Mouse (Mus musculus) embryonic facial prominence, embryonic 12.5 days (tissue): ENCODE measurements around the gene Hddc2. TPM values are rescaled to one million over a fixed set of nuclear protein-coding genes. Genes with fewer than 3 reads are reported as not detected.

Experiments used
- ATAC-seq: fragments of 200-750 bp; cut with Nextera tagmentation; 2 replicates; pipeline ENCODE4 v1.8.0; 2017; ENCODE audit not compliant: insufficient number of reproducible peaks, insufficient read depth, low FRiP score, low TSS enrichment
- H3K27ac ChIP-seq: fragments of 300-500 bp; sonication (generic); 2 replicates; pipeline ENCODE4 v1.5.1; 2016; ENCODE audit warnings: mild to moderate bottlenecking
- H3K27me3 ChIP-seq: fragments of 300-500 bp; sonication (generic); 2 replicates; pipeline ENCODE4 v1.6.1; 2016; ENCODE audit warnings: mild to moderate bottlenecking, moderate library complexity
- H3K36me3 ChIP-seq: fragments of 300-500 bp; sonication (generic); 2 replicates; pipeline ENCODE4 v1.6.1; 2016; ENCODE audit warnings: mild to moderate bottlenecking
- H3K4me1 ChIP-seq: fragments of 300-500 bp; sonication (generic); 2 replicates; pipeline ENCODE4 v1.6.1; 2016
- H3K4me2 ChIP-seq: fragments of 300-500 bp; sonication (generic); replicated peaks from 2 replicates; pipeline ENCODE4 v1.6.1; 2016; ENCODE audit warnings: mild to moderate bottlenecking, moderate library complexity
- H3K4me3 ChIP-seq: fragments of 300-500 bp; sonication (generic); 2 replicates; pipeline ENCODE4 v1.5.1; 2016; ENCODE audit warnings: mild to moderate bottlenecking
- H3K9ac ChIP-seq: fragments of 300-500 bp; sonication (generic); 2 replicates; pipeline ENCODE4 v1.6.1; 2016; ENCODE audit warnings: mild to moderate bottlenecking, moderate library complexity
- H3K9me3 ChIP-seq: fragments of 300-500 bp; sonication (generic); 2 replicates; pipeline ENCODE4 v1.6.1; 2016; ENCODE audit warnings: mild to moderate bottlenecking, moderate library complexity
- WGBS: fragments of 180-500 bp; shearing (Covaris S2); methylation state at CpG from one replicate; pipeline ENCODE4 v1.1.7; 2016; 5-methylcytosine and 5-hydroxymethylcytosine counted together
- polyA plus RNA-seq: library from polyadenylated mRNA; unstranded; fragments of >200 nt; fragmentation: Nextera tagmentation; extraction: Ambion mirVana; gene quantifications from 2 replicates; pipeline ENCODE4 v1.2.1, GENCODE M21; 2016

Hddc2 gene
- polyA plus RNA-seq, 1 experiment from 2014 or later = 90.1 TPM

DNA sequence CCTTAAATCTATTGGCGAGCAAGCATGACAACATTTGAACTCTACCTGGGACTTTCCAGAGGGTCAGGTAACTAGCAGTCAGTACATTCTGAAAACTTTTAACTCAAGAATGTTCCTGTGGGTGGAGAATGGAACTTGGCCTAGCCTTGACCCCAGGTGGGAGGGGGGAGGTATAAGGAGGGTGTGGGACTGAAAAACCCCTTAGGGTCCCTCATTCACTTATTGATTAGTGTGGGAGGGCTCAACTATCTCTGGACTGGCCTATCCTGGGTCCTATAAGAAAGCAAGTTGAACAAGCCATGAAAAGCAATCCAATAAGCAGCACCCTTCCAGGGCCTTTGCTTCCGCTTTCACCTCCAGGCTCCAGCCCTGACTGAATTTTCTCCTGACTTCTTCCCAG lies 9.7 kb upstream of the Hddc2 start:
- H3K9me3 ChIP-seq = no peaks in the 10 kb centered on the region
- no peak overlapping the region for H3K9ac ChIP-seq
- H3K4me3 ChIP-seq = no peak overlapping the region
- WGBS = 93% methylated on average over 2 of the region's 2 CpGs
- no peak overlapping the region for H3K4me2 ChIP-seq
- H3K4me1 ChIP-seq = peaks cover 8% of the 10 kb centered on the region; the same call in 1 of the 2 replicates
- no peaks in the 10 kb centered on the region for H3K36me3 ChIP-seq
- no peaks in the 10 kb centered on the region for H3K27me3 ChIP-seq
- no peak overlapping the region for H3K27ac ChIP-seq
- ATAC-seq = no peak

DNA sequence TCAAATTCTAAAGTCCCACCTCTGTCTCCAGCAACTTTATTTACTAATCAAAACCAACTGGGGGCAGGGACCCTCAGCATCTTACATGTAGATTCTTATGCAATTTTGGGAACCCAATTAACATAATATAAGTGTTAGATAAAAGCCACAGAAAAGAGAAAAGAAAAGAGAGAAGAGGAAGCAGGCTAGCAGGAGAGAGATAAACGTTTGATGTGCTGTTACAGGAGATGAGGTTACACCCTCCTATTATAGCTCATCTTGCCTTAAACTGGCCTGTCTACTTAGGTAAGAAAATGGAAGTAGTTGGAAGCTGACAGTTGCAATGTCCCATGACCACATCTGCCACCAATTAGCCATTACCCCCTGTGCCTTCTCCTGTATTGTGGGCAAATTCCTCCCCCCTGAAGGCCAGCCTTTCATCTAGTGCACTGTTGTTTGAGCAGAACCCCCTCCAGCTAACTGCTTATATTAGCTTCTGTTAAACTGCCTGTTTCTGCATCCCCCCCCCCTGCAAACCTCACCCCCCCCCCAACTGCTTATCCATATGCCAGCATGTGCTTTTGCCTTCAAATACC lies 6.1 kb upstream of the Hddc2 start:
- H3K4me1 ChIP-seq = peaks cover 8% of the 10 kb centered on the region; the same call in 1 of the 2 replicates
- H3K4me3 ChIP-seq = no peak overlapping the region
- no peak overlapping the region for H3K4me2 ChIP-seq
- ATAC-seq = no peak
- no peaks in the 10 kb centered on the region for H3K36me3 ChIP-seq
- WGBS = 7% methylated on average over 1 of the region's 1 CpGs
- H3K27me3 ChIP-seq = no peaks in the 10 kb centered on the region
- H3K9me3 ChIP-seq = no peaks in the 10 kb centered on the region
- no peak overlapping the region for H3K9ac ChIP-seq
- H3K27ac ChIP-seq = no peak overlapping the region

DNA sequence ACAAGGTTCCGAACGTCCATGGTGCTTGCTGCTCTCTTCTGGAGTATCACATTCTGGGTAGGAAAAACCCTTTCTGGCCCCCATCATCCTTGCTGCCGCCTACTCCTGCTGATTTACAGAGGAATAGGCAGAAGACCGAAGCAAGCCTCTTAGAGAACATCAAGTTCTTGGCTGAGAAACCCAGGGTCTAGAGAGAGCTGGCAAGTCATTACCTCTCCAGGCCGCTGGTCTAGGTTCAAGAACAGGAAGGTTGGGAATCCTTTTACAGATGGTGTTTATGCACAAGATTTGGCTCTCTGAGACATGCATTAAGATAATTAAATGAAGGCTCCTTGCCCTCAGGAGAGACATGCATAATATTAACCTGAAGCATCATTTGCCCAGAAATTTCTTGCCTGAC lies 5.3 kb downstream of the Hddc2 start:
- H3K4me1 ChIP-seq = peaks cover 6% of the 10 kb centered on the region; the same call in 1 of the 2 replicates
- H3K9me3 ChIP-seq = no peaks in the 10 kb centered on the region
- peaks cover 30% of the 10 kb centered on the region for H3K36me3 ChIP-seq
- ATAC-seq = no peak
- H3K4me2 ChIP-seq = no peak overlapping the region
- 86% methylated on average over 5 of the region's 5 CpGs for WGBS
- H3K27ac ChIP-seq = no peak overlapping the region
- H3K27me3 ChIP-seq = no peaks in the 10 kb centered on the region
- no peak overlapping the region for H3K9ac ChIP-seq
- no peak overlapping the region for H3K4me3 ChIP-seq

DNA sequence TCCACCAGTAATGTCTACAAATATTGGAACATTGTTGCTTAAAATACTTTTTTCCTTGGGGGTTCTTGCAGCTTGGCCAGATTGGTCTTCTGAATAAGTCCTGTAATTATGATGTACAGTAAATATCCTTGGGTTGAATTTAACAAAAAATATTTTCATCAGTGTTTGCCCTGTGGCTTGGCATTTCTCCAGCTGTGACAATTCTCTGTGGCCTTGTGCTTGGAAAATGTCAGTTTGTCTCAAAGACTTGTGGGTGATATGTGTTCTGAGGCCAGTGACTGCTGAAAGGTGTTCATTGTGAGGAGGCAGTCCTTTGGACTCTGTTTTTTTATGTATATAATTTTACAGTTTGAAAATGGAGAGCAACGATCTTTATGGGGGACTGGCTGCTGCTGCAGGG lies 16.3 kb downstream of the Hddc2 start:
- 81% methylated on average over 1 of the region's 1 CpGs for WGBS
- Histone ChIP-seq H3K9ac (no peak overlapping the region), H3K4me1 (no peaks in the 10 kb centered on the region), H3K4me3 (no peak overlapping the region), H3K9me3 (no peaks in the 10 kb centered on the region), H3K4me2 (no peak overlapping the region), H3K36me3 (peaks cover 19% of the 10 kb centered on the region; the same call in 1 of the 2 replicates), H3K27me3 (no peaks in the 10 kb centered on the region), H3K27ac (no peak overlapping the region)
- ATAC-seq = no peak

DNA sequence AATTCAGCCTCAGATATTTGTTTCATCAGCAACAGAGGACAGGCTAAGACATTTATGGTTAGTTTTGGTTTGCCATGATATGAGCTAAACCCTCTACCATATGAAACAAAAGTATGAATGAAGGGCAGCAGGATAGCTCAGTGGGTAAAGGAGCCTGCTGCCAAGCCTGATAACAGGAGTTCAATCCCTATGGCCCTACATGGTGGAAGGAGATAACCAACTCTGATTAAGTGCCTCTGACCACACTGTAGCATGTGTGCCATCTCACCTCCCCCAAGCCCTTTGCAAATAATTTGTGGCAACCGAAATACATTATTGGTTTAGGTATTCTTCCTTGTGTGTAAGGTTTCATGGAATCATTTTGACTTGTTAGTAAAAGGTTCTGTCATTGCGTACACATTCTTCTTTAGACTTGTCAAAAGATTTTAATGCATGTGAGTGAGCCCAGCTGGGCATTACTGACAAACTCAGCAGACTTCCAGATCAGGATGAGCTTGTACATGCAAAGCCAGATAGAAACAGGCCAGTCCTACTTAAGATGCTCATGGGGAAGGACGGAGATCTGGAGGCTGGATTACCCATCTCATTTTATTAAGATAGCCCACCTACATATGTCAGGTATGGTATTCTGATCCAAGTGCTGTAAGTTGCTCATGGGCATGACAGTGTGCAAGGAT lies 17.2 kb downstream of the Hddc2 start:
- WGBS = 90% methylated on average over 3 of the region's 3 CpGs

DNA sequence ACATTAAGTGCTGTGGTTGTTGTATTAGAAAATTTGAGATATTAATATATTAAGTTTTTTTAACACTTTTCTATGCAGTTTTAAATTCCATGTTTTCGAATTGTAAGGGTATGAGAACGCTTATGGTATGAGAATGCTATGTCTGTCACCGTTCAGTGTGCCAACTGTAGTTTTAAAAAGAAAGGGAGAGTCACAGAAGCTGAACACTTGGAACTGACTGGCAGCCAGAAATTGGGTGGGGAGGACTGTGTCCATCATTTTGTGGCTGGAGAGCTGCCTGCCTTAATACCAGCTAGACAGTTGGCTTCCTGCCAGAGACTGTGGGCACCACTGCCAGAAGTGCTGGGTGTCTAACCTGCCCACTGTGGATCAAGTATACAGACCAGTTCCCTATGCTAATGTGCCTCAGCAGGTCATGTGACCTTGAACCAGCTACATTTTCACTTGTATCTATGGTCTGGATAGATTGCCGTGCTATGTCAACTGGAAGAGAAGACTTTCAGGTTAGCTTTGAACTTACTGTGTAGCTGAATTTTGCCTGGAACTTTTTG lies 18.1 kb downstream of the Hddc2 start:
- WGBS = 83% methylated on average over 4 of the region's 4 CpGs
- Histone ChIP-seq H3K9ac (no peak overlapping the region), H3K27me3 (no peaks in the 10 kb centered on the region), H3K36me3 (peaks cover 11% of the 10 kb centered on the region; the same call in 1 of the 2 replicates), H3K9me3 (no peaks in the 10 kb centered on the region), H3K4me2 (no peak overlapping the region), H3K27ac (no peak overlapping the region), H3K4me1 (no peaks in the 10 kb centered on the region), H3K4me3 (no peak overlapping the region)
- ATAC-seq = no peak

More for the DNA sequence above, 17.2 kb downstream of the Hddc2 start:
- Histone ChIP-seq H3K4me2 (no peak overlapping the region), H3K9me3 (no peaks in the 10 kb centered on the region), H3K36me3 (peaks cover 19% of the 10 kb centered on the region; the same call in 1 of the 2 replicates), H3K4me1 (no peaks in the 10 kb centered on the region), H3K9ac (no peak overlapping the region), H3K4me3 (no peak overlapping the region), H3K27me3 (no peaks in the 10 kb centered on the region), H3K27ac (no peak overlapping the region)
- ATAC-seq = no peak

DNA sequence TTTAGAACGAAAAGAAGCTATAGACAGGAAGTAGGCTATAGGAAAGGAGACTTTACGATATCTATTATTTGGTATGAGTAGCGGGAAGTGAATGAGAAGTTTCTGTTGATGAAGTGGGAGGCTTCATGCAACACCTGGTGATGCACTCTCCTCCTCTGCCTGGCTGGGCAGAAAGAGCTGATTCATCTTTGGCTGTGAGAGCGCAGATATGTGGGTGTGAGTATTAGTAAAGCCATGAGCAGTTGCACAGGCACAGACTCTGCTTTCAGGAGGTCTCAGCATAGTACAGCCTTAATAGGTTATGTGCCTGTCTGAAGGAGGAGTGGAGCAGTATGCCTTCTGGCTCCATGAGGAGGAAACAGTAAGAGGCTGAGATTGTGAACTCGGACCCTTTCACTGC lies 23.2 kb downstream of the Hddc2 start:
- 85% methylated on average over 5 of the region's 5 CpGs for WGBS
- no peaks in the 10 kb centered on the region for H3K4me1 ChIP-seq
- H3K36me3 ChIP-seq = no peaks in the 10 kb centered on the region
- H3K4me2 ChIP-seq = no peak overlapping the region
- H3K27me3 ChIP-seq = no peaks in the 10 kb centered on the region
- H3K27ac ChIP-seq = no peak overlapping the region
- H3K9me3 ChIP-seq = no peaks in the 10 kb centered on the region
- no peak overlapping the region for H3K4me3 ChIP-seq
- no peak for ATAC-seq
- H3K9ac ChIP-seq = no peak overlapping the region

DNA sequence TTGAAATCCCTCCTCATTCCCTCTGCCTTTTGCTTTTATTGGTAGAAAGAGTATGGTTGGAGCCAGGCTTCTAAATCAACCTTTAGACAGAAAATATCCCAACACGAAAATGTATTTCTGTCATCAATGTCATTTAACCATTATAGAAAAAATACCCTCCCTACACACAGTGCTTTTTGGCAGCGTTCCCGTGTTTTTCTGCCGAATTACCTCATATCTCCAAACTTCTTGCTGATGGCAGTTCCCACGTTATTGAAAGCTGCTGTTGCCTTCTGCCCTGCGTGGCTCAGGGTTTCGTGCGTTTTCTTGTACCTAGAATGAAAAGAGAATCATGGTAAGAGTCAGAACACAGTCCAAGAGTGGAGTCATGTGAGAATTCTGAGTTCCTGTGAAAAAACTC lies 33.2 kb downstream of the Hddc2 start:
- no peak overlapping the region for H3K27ac ChIP-seq
- no peaks in the 10 kb centered on the region for H3K27me3 ChIP-seq
- H3K4me1 ChIP-seq = no peaks in the 10 kb centered on the region
- WGBS = 80% methylated on average over 8 of the region's 8 CpGs
- no peaks in the 10 kb centered on the region for H3K36me3 ChIP-seq
- H3K4me3 ChIP-seq = no peak overlapping the region
- H3K9ac ChIP-seq = no peak overlapping the region
- no peak for ATAC-seq
- H3K9me3 ChIP-seq = no peaks in the 10 kb centered on the region
- H3K4me2 ChIP-seq = no peak overlapping the region

DNA sequence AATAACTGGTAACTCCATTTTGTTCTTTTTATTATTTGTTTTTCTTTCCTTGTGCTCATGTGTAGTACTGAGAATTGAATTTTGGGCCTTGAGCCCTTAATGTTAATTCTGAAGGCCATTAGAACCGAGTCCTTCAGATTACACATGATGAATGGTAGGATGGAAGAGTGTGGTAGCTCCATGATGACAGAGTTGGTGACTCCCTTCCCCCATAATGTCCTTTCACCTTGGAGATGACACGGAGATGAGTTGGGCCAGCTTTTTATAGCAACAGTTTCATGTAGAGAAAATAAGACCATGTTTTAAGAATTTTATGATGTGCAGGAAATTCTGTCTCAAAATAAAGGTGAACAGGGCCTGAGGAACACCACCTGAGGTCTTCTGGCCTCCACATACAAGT lies 37.9 kb downstream of the Hddc2 start:
- Histone ChIP-seq H3K27me3 (no peaks in the 10 kb centered on the region), H3K27ac (no peak overlapping the region), H3K9ac (no peak overlapping the region), H3K4me2 (no peak overlapping the region), H3K36me3 (no peaks in the 10 kb centered on the region), H3K4me3 (no peak overlapping the region), H3K4me1 (no peaks in the 10 kb centered on the region), H3K9me3 (no peaks in the 10 kb centered on the region)
- ATAC-seq = no peak
- WGBS = 88% methylated on average over 2 of the region's 2 CpGs

DNA sequence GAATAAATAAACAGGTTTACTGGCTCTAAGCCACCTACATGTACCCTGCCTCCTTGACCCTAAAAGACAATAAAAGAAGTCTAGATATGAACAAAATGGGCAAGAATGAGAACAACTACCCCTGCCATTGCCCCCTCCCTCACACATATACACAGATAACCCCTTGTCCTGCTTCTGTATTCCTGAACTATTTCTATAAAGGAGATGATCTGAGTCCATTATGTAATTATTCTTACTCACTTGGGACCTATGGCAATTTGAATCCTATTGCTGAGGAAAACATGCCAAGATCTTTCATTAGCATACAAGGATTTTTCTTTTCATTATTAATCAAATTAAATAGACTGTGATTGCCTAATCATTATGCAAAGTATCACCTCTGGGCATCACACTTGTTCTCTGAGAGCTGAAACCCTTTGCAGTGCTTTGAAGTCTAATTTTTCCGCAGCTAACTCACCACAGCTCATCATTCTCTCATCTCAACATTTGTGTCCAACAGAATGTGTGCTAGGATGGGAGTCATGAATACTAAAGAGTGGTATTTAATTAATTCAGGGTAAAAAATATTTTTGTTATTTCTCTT lies 39.8 kb downstream of the Hddc2 start:
- Histone ChIP-seq H3K4me1 (no peaks in the 10 kb centered on the region), H3K27me3 (no peaks in the 10 kb centered on the region), H3K27ac (no peak overlapping the region), H3K4me3 (no peak overlapping the region), H3K36me3 (no peaks in the 10 kb centered on the region), H3K9ac (no peak overlapping the region), H3K9me3 (no peaks in the 10 kb centered on the region), H3K4me2 (no peak overlapping the region)
- ATAC-seq = no peak
- WGBS = 85% methylated on average over 1 of the region's 1 CpGs

DNA sequence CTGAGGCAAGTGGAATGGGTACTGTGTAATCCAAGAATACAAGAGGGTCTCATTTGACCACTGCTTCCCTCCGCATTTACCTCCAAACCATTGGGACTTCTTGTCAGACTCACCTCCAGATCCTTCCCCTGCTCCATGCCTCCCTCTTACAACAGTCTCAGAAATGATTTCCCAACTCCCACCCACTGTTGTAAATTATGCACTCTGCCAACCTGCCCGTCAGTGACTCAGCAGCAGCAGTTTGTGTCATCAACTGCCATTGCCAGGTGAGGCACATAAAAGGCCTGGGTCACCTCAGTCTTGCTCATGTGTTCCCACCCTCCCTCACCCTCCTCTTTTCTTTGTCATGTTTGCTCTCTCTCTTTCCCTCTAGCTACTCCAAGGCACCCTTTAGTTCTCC lies 41.0 kb downstream of the Hddc2 start:
- no peaks in the 10 kb centered on the region for H3K36me3 ChIP-seq
- no peak overlapping the region for H3K4me3 ChIP-seq
- ATAC-seq = no peak
- H3K27ac ChIP-seq = no peak overlapping the region
- H3K9ac ChIP-seq = no peak overlapping the region
- no peaks in the 10 kb centered on the region for H3K4me1 ChIP-seq
- no peak overlapping the region for H3K4me2 ChIP-seq
- 85% methylated on average over 2 of the region's 2 CpGs for WGBS
- H3K9me3 ChIP-seq = no peaks in the 10 kb centered on the region
- no peaks in the 10 kb centered on the region for H3K27me3 ChIP-seq

DNA sequence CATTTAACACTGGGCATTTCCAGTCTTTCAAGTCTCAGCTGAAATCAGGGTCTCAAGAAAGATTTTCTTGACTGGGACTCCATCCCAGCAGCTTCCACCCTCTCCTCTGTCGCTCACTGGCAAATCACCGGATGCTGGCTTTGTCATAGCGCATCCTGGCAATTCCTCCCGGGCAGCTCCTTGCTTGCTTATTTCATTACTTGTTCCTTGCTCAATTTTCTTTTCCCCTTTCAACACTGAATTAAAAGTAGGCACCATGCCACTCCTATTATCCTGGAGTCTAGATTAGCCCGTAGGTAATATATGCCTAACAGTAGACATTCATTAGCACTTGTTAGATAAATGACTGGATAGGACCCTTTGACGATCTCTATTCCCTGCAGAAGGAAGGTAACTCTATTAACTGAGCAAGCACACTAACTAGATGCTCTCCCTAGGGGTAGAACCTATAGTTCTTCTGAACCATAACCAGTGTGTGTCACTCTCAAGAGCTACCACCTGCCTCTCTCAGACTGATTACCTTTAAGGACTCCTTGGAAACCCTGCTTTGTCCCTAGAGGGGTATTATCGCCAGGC lies 41.8 kb downstream of the Hddc2 start:
- Histone ChIP-seq H3K27ac (no peak overlapping the region), H3K4me3 (no peak overlapping the region), H3K4me1 (no peaks in the 10 kb centered on the region), H3K27me3 (no peaks in the 10 kb centered on the region), H3K4me2 (no peak overlapping the region), H3K36me3 (no peaks in the 10 kb centered on the region), H3K9me3 (no peaks in the 10 kb centered on the region), H3K9ac (no peak overlapping the region)
- no peak for ATAC-seq
- 79% methylated on average over 7 of the region's 7 CpGs for WGBS
